9 mouse cellular contexts compared by ENCODE assay signal in the genomic region with DNA sequence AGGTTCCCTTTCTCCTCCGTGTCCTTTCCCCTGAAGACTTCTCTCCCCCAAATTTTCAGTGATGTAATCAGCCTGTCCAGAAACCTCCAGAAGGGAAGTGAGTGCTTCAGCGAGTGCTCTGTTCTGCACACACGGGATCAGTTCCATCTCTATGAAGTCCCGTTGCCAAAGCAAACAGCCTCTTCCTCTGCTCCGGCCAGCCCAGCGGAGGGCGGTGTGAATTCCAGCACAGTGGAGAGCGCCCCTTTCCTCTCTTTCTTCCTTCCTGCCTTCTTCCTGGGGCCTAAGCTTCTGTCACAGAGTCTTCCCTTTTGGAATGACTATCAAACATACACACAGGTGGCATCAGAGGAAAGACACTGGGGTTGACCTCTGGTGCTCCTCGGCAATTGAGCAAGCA. TPM values are rescaled to one million over a fixed set of nuclear protein-coding genes. Genes with fewer than 3 reads are reported as not detected.
DNase-seq lines count a peak whose midpoint lies in the region; ATAC-seq and TF ChIP-seq lines count a peak whose summit lies in the region.
"Had no signal": no experiment of that assay in that cellular context is flagged by ENCODE, and none has a peak within 500 bp of the region (broad histone marks: within the 10 kb centered on the region; RNA-seq: fewer than 3 reads in every experiment).

No protein-coding gene starts in this region.

- no peak for DNase-seq in testis, postnatal 14 days (ENCODE audit: low spot score)
- DNase-seq in kidney, postnatal 0 days (ENCODE audit: low spot score), result peak; percentile 91
- DNase-seq in embryo, embryonic 9.5 days (ENCODE audit: extremely low spot score), result no peak
- no peak for DNase-seq in urinary bladder, postnatal 10 days (ENCODE audit: low spot score)
- no peak for DNase-seq in right cerebral cortex, postnatal 14 days
- DNase-seq: retina, postnatal 1 day had no signal

- H3K36me3 ChIP-seq in testis, adult 2 months (ENCODE audit: control insufficient read depth, insufficient read depth, low read length), result peaks cover 3% of the 10 kb centered on the region
- 0 out of 2 replicates have a peak, but pooled peaks cover 4% of the 10 kb centered on the region for H3K36me3 ChIP-seq in heart, embryonic 11.5 days (ENCODE audit: control insufficient read depth, insufficient read depth, low read length)
- H3K36me3 ChIP-seq in kidney, postnatal 0 days (ENCODE audit: insufficient read depth, low read length), result peaks cover 13% of the 10 kb centered on the region; the same call in 1 of the 2 replicates
- peaks cover 17% of the 10 kb centered on the region; the same call in 1 of the 2 replicates for H3K36me3 ChIP-seq in stomach, embryonic 15.5 days

- no peak overlapping the region for H3K4me3 ChIP-seq in testis, adult 2 months (ENCODE audit: control insufficient read depth, low read depth, low read length)
- no peak overlapping the region for H3K4me3 ChIP-seq in heart, embryonic 11.5 days (ENCODE audit: low read depth, low read length)
- H3K4me3 ChIP-seq in kidney, postnatal 0 days (replicated peaks; ENCODE audit: low read depth, low read length), result no peak overlapping the region
- H3K4me3 ChIP-seq in stomach, embryonic 15.5 days (replicated peaks), result no peak overlapping the region

- no peaks in the 10 kb centered on the region for H3K9me3 ChIP-seq in heart, embryonic 11.5 days (replicated peaks; ENCODE audit: control insufficient read depth, low read length)
- H3K9me3 ChIP-seq in kidney, postnatal 0 days (replicated peaks; ENCODE audit: low read length), result no peaks in the 10 kb centered on the region
- no peaks in the 10 kb centered on the region for H3K9me3 ChIP-seq in stomach, embryonic 15.5 days

- ATAC-seq in heart, embryonic 11.5 days (replicated peaks; ENCODE audit: insufficient number of reproducible peaks, low FRiP score, low TSS enrichment), result 0 out of 2 replicates have a peak, but pooled peaks have one; percentile 60
- ATAC-seq in kidney, postnatal 0 days (replicated peaks; ENCODE audit: low FRiP score, low read depth), result no peak
- peak; percentile 35; the same call in 1 of the 2 replicates for ATAC-seq in stomach, embryonic 15.5 days (ENCODE audit: insufficient read depth, low FRiP score, low read depth)

- no peak overlapping the region for H3K4me2 ChIP-seq in heart, embryonic 11.5 days
- H3K4me2 ChIP-seq in kidney, postnatal 0 days (ENCODE audit: low read length), result no peak overlapping the region
- no peak overlapping the region for H3K4me2 ChIP-seq in stomach, embryonic 15.5 days

- 45% methylated on average over 9 of the region's 9 CpGs for WGBS in heart, embryonic 11.5 days (ENCODE audit: insufficient replicate concordance)
- WGBS in kidney, postnatal 0 days, result 42% methylated on average over 9 of the region's 9 CpGs
- 63% methylated on average over 9 of the region's 9 CpGs for WGBS in stomach, embryonic 15.5 days

- H3K4me1 ChIP-seq in testis, adult 2 months (ENCODE audit: control insufficient read depth, insufficient read depth, low read length), result peaks cover 5% of the 10 kb centered on the region
- H3K4me1 ChIP-seq in heart, embryonic 11.5 days (ENCODE audit: control insufficient read depth, insufficient read depth, low read length), result peaks cover 19% of the 10 kb centered on the region
- no peaks in the 10 kb centered on the region for H3K4me1 ChIP-seq in kidney, postnatal 0 days (replicated peaks; ENCODE audit: insufficient read depth, low read length)
- no peaks in the 10 kb centered on the region for H3K4me1 ChIP-seq in stomach, embryonic 15.5 days

- peak overlapping the region; percentile 30 for H3K27ac ChIP-seq in testis, adult 2 months (ENCODE audit: control insufficient read depth, insufficient read depth, low read depth, low read length)
- peak overlapping the region; percentile 60 for H3K27ac ChIP-seq in heart, embryonic 11.5 days (ENCODE audit: low read depth, low read length)
- H3K27ac ChIP-seq in kidney, postnatal 0 days, result peak overlapping the region; percentile 14
- no peak overlapping the region for H3K27ac ChIP-seq in stomach, embryonic 15.5 days

- no peak for TF ChIP-seq POLR2A in testis, adult 2 months (IDR thresholded peaks at IDR 0.05; ENCODE audit: control insufficient read depth, low read depth, low read length)

- H3K9ac ChIP-seq in heart, embryonic 11.5 days (ENCODE audit: low read depth, low read length), result no peak overlapping the region
- H3K9ac ChIP-seq in kidney, postnatal 0 days (ENCODE audit: low read depth, low read length), result no peak overlapping the region
- H3K9ac ChIP-seq in stomach, embryonic 15.5 days, result no peak overlapping the region

- H3K27me3 ChIP-seq in testis, adult 2 months (ENCODE audit: control insufficient read depth, insufficient read depth, low read length), result no peaks in the 10 kb centered on the region
- H3K27me3 ChIP-seq in heart, embryonic 11.5 days (ENCODE audit: control insufficient read depth, insufficient read depth, low read length), result no peaks in the 10 kb centered on the region
- H3K27me3 ChIP-seq in kidney, postnatal 0 days (ENCODE audit: insufficient read depth, low read length), result no peaks in the 10 kb centered on the region
- H3K27me3 ChIP-seq in stomach, embryonic 15.5 days (replicated peaks), result no peaks in the 10 kb centered on the region

- no peak for TF ChIP-seq CTCF in testis, adult 2 months (IDR thresholded peaks at IDR 0.05; ENCODE audit: control insufficient read depth, insufficient read depth, insufficient replicate concordance, low read depth, low read length)
- TF ChIP-seq CTCF in kidney, postnatal 0 days (IDR thresholded peaks at IDR 0.05; ENCODE audit: low read depth), result peak; percentile 11; the same call in 1 of the 2 replicates

RNA-seq across cellular contexts. Expression of a gene that starts 19.0 kb away (rescaled TPM):
- 4.1 and 5.2 TPM in 2 replicates for polyA plus RNA-seq in testis, adult 2 months (2012; rRNA removed)
- 14.4 and 18.5 TPM in 2 replicates for polyA plus RNA-seq in heart, embryonic 11.5 days (2014; fragmentation: Nextera tagmentation; extraction: Ambion mirVana)
- 54.5 and 59.9 TPM in 2 replicates for polyA plus RNA-seq in kidney, postnatal 0 days (2015; fragmentation: Nextera tagmentation; extraction: Ambion mirVana)
- polyA plus RNA-seq in stomach, embryonic 15.5 days (2015; fragmentation: Nextera tagmentation; extraction: Ambion mirVana), result 23.5 and 23.7 TPM in 2 replicates

RNA-seq across cellular contexts. Expression of a gene that starts 48.5 kb away (rescaled TPM):
- polyA plus RNA-seq in testis, adult 2 months (2012; rRNA removed), result 130 and 146 TPM in 2 replicates
- polyA plus RNA-seq in heart, embryonic 11.5 days (2014; fragmentation: Nextera tagmentation; extraction: Ambion mirVana), result 17.4 and 17.9 TPM in 2 replicates
- 10.1 and 10.9 TPM in 2 replicates for polyA plus RNA-seq in kidney, postnatal 0 days (2015; fragmentation: Nextera tagmentation; extraction: Ambion mirVana)
- 18.9 and 21.6 TPM in 2 replicates for polyA plus RNA-seq in stomach, embryonic 15.5 days (2015; fragmentation: Nextera tagmentation; extraction: Ambion mirVana)

RNA-seq across cellular contexts. Expression of a gene that starts 48.8 kb away (rescaled TPM):
- 26.5 and 27.6 TPM in 2 replicates for polyA plus RNA-seq in testis, adult 2 months (2012; rRNA removed)
- 6.8 and 8.9 TPM in 2 replicates for polyA plus RNA-seq in heart, embryonic 11.5 days (2014; fragmentation: Nextera tagmentation; extraction: Ambion mirVana)
- 3.4 and 4.5 TPM in 2 replicates for polyA plus RNA-seq in kidney, postnatal 0 days (2015; fragmentation: Nextera tagmentation; extraction: Ambion mirVana)
- 7.1 and 7.6 TPM in 2 replicates for polyA plus RNA-seq in stomach, embryonic 15.5 days (2015; fragmentation: Nextera tagmentation; extraction: Ambion mirVana)

RNA-seq across cellular contexts. Expression of a gene that starts 51.4 kb away (rescaled TPM):
- polyA plus RNA-seq in testis, adult 2 months (2012; rRNA removed), result 5.4 and 7.0 TPM in 2 replicates
- 22.1 and 25.4 TPM in 2 replicates for polyA plus RNA-seq in heart, embryonic 11.5 days (2014; fragmentation: Nextera tagmentation; extraction: Ambion mirVana)
- polyA plus RNA-seq in kidney, postnatal 0 days (2015; fragmentation: Nextera tagmentation; extraction: Ambion mirVana), result 24.2 and 24.7 TPM in 2 replicates
- polyA plus RNA-seq in stomach, embryonic 15.5 days (2015; fragmentation: Nextera tagmentation; extraction: Ambion mirVana), result 38.6 and 40.2 TPM in 2 replicates

RNA-seq across cellular contexts. Expression of a gene that starts 56.2 kb away (rescaled TPM):
- polyA plus RNA-seq in testis, adult 2 months (2012; rRNA removed), result 0.23 and 0.40 TPM in 2 replicates
- 0.10 TPM in 1 of 2 replicates, not detected in the other for polyA plus RNA-seq in heart, embryonic 11.5 days (2014; fragmentation: Nextera tagmentation; extraction: Ambion mirVana)
- not detected in 2 replicates for polyA plus RNA-seq in kidney, postnatal 0 days (2015; fragmentation: Nextera tagmentation; extraction: Ambion mirVana)
- polyA plus RNA-seq in stomach, embryonic 15.5 days (2015; fragmentation: Nextera tagmentation; extraction: Ambion mirVana), result 0.12 and 0.36 TPM in 2 replicates
